Comparison of ENCODE assay signal across 9 mouse cellular contexts in genomic region chr5:141754278-141754677, GRCm38 (mm10).
DNase-seq lines count a peak whose midpoint lies in the region; ATAC-seq and TF ChIP-seq lines count a peak whose summit lies in the region.
"Had no signal": no experiment of that assay in that cellular context is flagged by ENCODE, and none has a peak within 500 bp of the region (broad histone marks: within the 10 kb centered on the region; RNA-seq: fewer than 3 reads in every experiment).

No protein-coding gene starts in this region.

- no peak overlapping the region for H3K4me2 ChIP-seq in hindbrain, postnatal 0 days (ENCODE audit: low read depth, low read length)
- H3K4me2 ChIP-seq: neural tube, embryonic 12.5 days had no signal

- H3K36me3 ChIP-seq in hindbrain, postnatal 0 days (ENCODE audit: insufficient read depth, low read length): no peaks in the 10 kb centered on the region
- no peaks in the 10 kb centered on the region for H3K36me3 ChIP-seq in embryonic facial prominence, embryonic 10.5 days (replicated peaks)
- no peaks in the 10 kb centered on the region for H3K36me3 ChIP-seq in limb, embryonic 10.5 days
- H3K36me3 ChIP-seq: neural tube, embryonic 12.5 days had no signal

- no peak overlapping the region for H3K27ac ChIP-seq in hindbrain, postnatal 0 days
- no peak overlapping the region for H3K27ac ChIP-seq in embryonic facial prominence, embryonic 10.5 days (replicated peaks)
- no peak overlapping the region for H3K27ac ChIP-seq in gastrocnemius, adult 2 months
- H3K27ac ChIP-seq in limb, embryonic 10.5 days: no peak overlapping the region
- H3K27ac ChIP-seq: neural tube, embryonic 12.5 days had no signal

- no peak overlapping the region for H3K4me3 ChIP-seq in hindbrain, postnatal 0 days (ENCODE audit: low read length)
- no peak overlapping the region for H3K4me3 ChIP-seq in embryonic facial prominence, embryonic 10.5 days
- no peak overlapping the region for H3K4me3 ChIP-seq in gastrocnemius, adult 2 months
- H3K4me3 ChIP-seq in limb, embryonic 10.5 days: no peak overlapping the region
- H3K4me3 ChIP-seq: neural tube, embryonic 12.5 days had no signal

- intact Hi-C loops in heart, postnatal 14 days (cut with DNase I): no loop called here
- intact Hi-C loops in gastrocnemius, adult 2 months (cut with DNase I): no loop called here

- H3K27me3 ChIP-seq in hindbrain, postnatal 0 days (ENCODE audit: insufficient read depth, low read length): no peaks in the 10 kb centered on the region
- H3K27me3 ChIP-seq in embryonic facial prominence, embryonic 10.5 days (replicated peaks; ENCODE audit: low read depth, poor library complexity, severe bottlenecking): no peaks in the 10 kb centered on the region
- no peaks in the 10 kb centered on the region for H3K27me3 ChIP-seq in limb, embryonic 10.5 days (ENCODE audit: low read depth, poor library complexity, severe bottlenecking)
- H3K27me3 ChIP-seq: neural tube, embryonic 12.5 days had no signal

- H3K9me3 ChIP-seq in hindbrain, postnatal 0 days (ENCODE audit: low read length): no peaks in the 10 kb centered on the region
- H3K9me3 ChIP-seq in embryonic facial prominence, embryonic 10.5 days: no peaks in the 10 kb centered on the region
- no peaks in the 10 kb centered on the region for H3K9me3 ChIP-seq in limb, embryonic 10.5 days (replicated peaks)
- H3K9me3 ChIP-seq: neural tube, embryonic 12.5 days had no signal

- DNase-seq in heart, adult 8-10 months (ENCODE audit: low spot score): peak; percentile 3
- DNase-seq in heart, postnatal 14 days: no peak
- peak; percentile 54 for DNase-seq in hindbrain, postnatal 0 days (ENCODE audit: low spot score)
- peak; percentile 4 for DNase-seq in mesoderm, embryonic 11.5 days (ENCODE audit: low read depth, low spot score)
- no peak for DNase-seq in embryonic facial prominence, embryonic 10.5 days (ENCODE audit: low spot score)
- no peak for DNase-seq in gastrocnemius, adult 2 months
- DNase-seq in limb, embryonic 10.5 days (ENCODE audit: low spot score): no peak

- H3K9ac ChIP-seq in hindbrain, postnatal 0 days (replicated peaks; ENCODE audit: low read length): no peak overlapping the region
- H3K9ac ChIP-seq: neural tube, embryonic 12.5 days had no signal

- no peak for TF ChIP-seq CTCF in hindbrain, postnatal 0 days (IDR thresholded peaks at IDR 0.05; ENCODE audit: low read depth)
- no peak for TF ChIP-seq CTCF in gastrocnemius, adult 2 months (IDR thresholded peaks at IDR 0.05)

- no peaks in the 10 kb centered on the region for H3K4me1 ChIP-seq in hindbrain, postnatal 0 days (ENCODE audit: insufficient read depth, low read length)
- peaks cover 15% of the 10 kb centered on the region for H3K4me1 ChIP-seq in embryonic facial prominence, embryonic 10.5 days
- peaks cover 34% of the 10 kb centered on the region for H3K4me1 ChIP-seq in limb, embryonic 10.5 days
- H3K4me1 ChIP-seq: neural tube, embryonic 12.5 days had no signal

- peak; percentile 88 for ATAC-seq in common myeloid progenitor, adult 5-6 weeks (replicated peaks; ENCODE audit: low read depth, poor library complexity, severe bottlenecking)
- peak; percentile 59; the same call in 1 of the 2 replicates for ATAC-seq in hindbrain, postnatal 0 days

- WGBS in hindbrain, postnatal 0 days: 13% methylated on average over 7 of the region's 7 CpGs
- 29% methylated on average over 7 of the region's 7 CpGs for WGBS in embryonic facial prominence, embryonic 10.5 days
- 35% methylated on average over 7 of the region's 7 CpGs for WGBS in limb, embryonic 10.5 days

Comparison
In these comparisons a context has a peak if more than half of its experiments do, and no peak if none do; other contexts are left out.
1. DNase-seq: peak in heart, adult 8-10 months (single experiment), hindbrain, postnatal 0 days (single experiment) and mesoderm, embryonic 11.5 days (single experiment); none in heart, postnatal 14 days (0 of 2), embryonic facial prominence, embryonic 10.5 days (single experiment), gastrocnemius, adult 2 months (single experiment) and limb, embryonic 10.5 days (single experiment).